Mouse (Mus musculus) midbrain, postnatal 0 days (tissue): ENCODE measurements around the gene Ncstn. TPM values are rescaled to one million over a fixed set of nuclear protein-coding genes. Genes with fewer than 3 reads are reported as not detected.

Source experiments
- ATAC-seq: fragments of 200-750 bp; cut with Nextera tagmentation; 2 replicates; pipeline ENCODE4 v1.8.0; 2017; ENCODE audit warnings: moderate number of reproducible peaks, mild to moderate bottlenecking, moderate TSS enrichment, moderate library complexity; ENCODE audit not compliant: low FRiP score
- DNase-seq: peaks from one replicate; pipeline ENCODE4 v3.0.0-alpha.2; 2015; ENCODE audit warnings: low spot score
- H3K27ac ChIP-seq: fragments of 300-500 bp; sonication (generic); 2 replicates; pipeline ENCODE4 v1.5.1; 2014; ENCODE audit warnings: low read depth, mild to moderate bottlenecking, low read length, mixed read lengths
- H3K27me3 ChIP-seq: fragments of 300-500 bp; sonication (generic); 2 replicates; pipeline ENCODE4 v1.6.1; 2014; ENCODE audit warnings: low read length, control low read depth, mixed read lengths; ENCODE audit not compliant: insufficient read depth
- H3K36me3 ChIP-seq: fragments of 300-500 bp; sonication (generic); 2 replicates; pipeline ENCODE4 v1.6.1; 2014; ENCODE audit warnings: low read length, control low read depth, mixed read lengths; ENCODE audit not compliant: insufficient read depth
- H3K4me1 ChIP-seq: fragments of 300-500 bp; sonication (generic); 2 replicates; pipeline ENCODE4 v1.6.1; 2014; ENCODE audit warnings: mild to moderate bottlenecking, control low read depth, antibody characterized with exemption, low read length, mixed read lengths; ENCODE audit not compliant: insufficient read depth
- H3K4me2 ChIP-seq: fragments of 300-500 bp; sonication (generic); 2 replicates; pipeline ENCODE4 v1.6.1; 2014; ENCODE audit warnings: low read depth, mild to moderate bottlenecking, low read length, mixed read lengths; ENCODE audit not compliant: poor library complexity, severe bottlenecking
- H3K4me3 ChIP-seq: fragments of 300-500 bp; sonication (generic); 2 replicates; pipeline ENCODE4 v1.5.1; 2014; ENCODE audit warnings: low read depth, mild to moderate bottlenecking, low read length, moderate library complexity
- H3K9ac ChIP-seq: fragments of 300-500 bp; sonication (generic); replicated peaks from 2 replicates; pipeline ENCODE4 v1.6.1; 2014; ENCODE audit warnings: mild to moderate bottlenecking, low read length, moderate library complexity, mixed read lengths; ENCODE audit not compliant: poor library complexity, severe bottlenecking
- H3K9me3 ChIP-seq: fragments of 300-500 bp; sonication (generic); 2 replicates; pipeline ENCODE4 v1.6.1; 2016; ENCODE audit warnings: low read length, control low read depth
- CTCF ChIP-seq: IDR thresholded peaks from 2 replicates; pipeline ENCODE4 v1.5.1; 2016; ENCODE audit warnings: antibody characterized with exemption, mild to moderate bottlenecking
- WGBS: fragments of 180-500 bp; shearing (Covaris S2); extraction: QIAGEN DNeasy Blood & Tissue Kit; methylation state at CpG from one replicate; pipeline ENCODE4 v1.1.7; 2014; 5-methylcytosine and 5-hydroxymethylcytosine counted together
- polyA plus RNA-seq: library from polyadenylated mRNA; unstranded; fragments of >200 nt; fragmentation: Nextera tagmentation; extraction: Ambion mirVana; gene quantifications from 2 replicates; pipeline ENCODE4 v1.2.1, GENCODE M21; 2015
- total RNA-seq: library from RNA; depleted of rRNA; stranded (reverse); fragments of >200 nt; gene quantifications from 2 replicates; pipeline ENCODE4 v1.2.3, GENCODE M21; 2014

Ncstn gene
- total and polyA plus RNA-seq, 2 experiments from 2014 or later, result 70.3 to 93.3 TPM

DNA sequence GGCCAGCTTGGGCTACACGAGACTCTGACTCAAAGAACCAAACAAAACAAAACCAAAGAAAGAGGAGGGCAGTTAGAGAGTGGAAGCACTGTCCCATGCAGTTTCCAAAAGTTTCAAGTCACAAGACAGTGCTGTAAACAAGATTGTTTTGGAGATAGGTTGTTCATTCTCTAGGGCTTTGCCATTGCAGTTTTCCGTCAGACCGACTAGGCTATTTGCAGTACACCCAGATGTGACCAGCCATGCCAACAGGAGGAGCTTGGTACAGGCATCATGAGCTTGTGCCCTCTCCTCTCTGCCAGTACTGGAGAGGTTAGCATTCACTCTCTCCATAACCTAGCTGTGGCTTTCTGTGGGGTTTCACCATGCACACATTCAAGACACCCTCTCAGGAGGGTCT is 10.9 kb upstream of the Ncstn start:
- H3K27ac ChIP-seq, result no peak overlapping the region
- no peak for TF ChIP-seq CTCF
- no peak overlapping the region for H3K4me3 ChIP-seq
- no peak for ATAC-seq
- H3K9ac ChIP-seq, result no peak overlapping the region
- H3K9me3 ChIP-seq, result no peaks in the 10 kb centered on the region
- no peak for DNase-seq
- H3K27me3 ChIP-seq, result no peaks in the 10 kb centered on the region
- 59% methylated on average over 3 of the region's 3 CpGs for WGBS
- no peak overlapping the region for H3K4me2 ChIP-seq
- no peaks in the 10 kb centered on the region for H3K4me1 ChIP-seq
- peaks cover 57% of the 10 kb centered on the region for H3K36me3 ChIP-seq

- Histone ChIP-seq H3K36me3 (peaks cover 18% of the 10 kb centered on the region; the same call in 1 of the 2 replicates), H3K4me2 (peak overlapping the region; percentile 66), H3K9ac (peak overlapping the region; percentile 86), H3K9me3 (no peaks in the 10 kb centered on the region), H3K27me3 (no peaks in the 10 kb centered on the region), H3K4me1 (peaks cover 8% of the 10 kb centered on the region; the same call in 1 of the 2 replicates), H3K27ac (peak overlapping the region; percentile 92), H3K4me3 (peak overlapping the region; percentile 89)
- DNase-seq, result no peak
- WGBS, result 2% methylated on average over 24 of the region's 24 CpGs
- peak; percentile 65 for ATAC-seq
- no peak for TF ChIP-seq CTCF
Observed at GRCm38 (mm10) chr1:172082899-172083445, 377 bp upstream of the Ncstn start.

DNA sequence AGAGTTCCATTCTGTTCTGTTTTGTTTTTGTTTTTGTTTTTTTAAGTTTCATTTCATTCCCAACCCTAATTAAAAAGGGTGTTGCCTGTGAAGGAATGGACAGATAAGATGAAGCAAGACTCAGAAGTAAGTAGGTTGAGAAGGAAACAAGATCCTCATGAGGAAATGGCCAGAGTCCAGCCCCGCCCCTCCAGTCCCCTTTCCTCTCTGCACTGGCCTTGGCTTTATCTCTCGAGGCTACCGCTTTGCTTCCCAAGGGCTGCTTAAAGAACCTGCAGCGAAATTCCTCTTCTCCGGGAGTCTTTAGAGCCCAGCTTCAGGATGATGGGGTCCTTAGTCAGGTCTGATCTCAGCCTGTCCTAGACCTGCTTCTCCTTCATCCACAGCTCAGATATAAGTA is 4.6 kb downstream of the Ncstn start:
- Histone ChIP-seq H3K27me3 (no peaks in the 10 kb centered on the region), H3K27ac (no peak overlapping the region), H3K36me3 (peaks cover 43% of the 10 kb centered on the region), H3K9me3 (no peaks in the 10 kb centered on the region), H3K4me2 (no peak overlapping the region), H3K4me3 (no peak overlapping the region), H3K4me1 (no peaks in the 10 kb centered on the region), H3K9ac (no peak overlapping the region)
- 74% methylated on average over 5 of the region's 5 CpGs for WGBS
- TF ChIP-seq CTCF, result no peak
- DNase-seq, result no peak
- no peak for ATAC-seq

DNA sequence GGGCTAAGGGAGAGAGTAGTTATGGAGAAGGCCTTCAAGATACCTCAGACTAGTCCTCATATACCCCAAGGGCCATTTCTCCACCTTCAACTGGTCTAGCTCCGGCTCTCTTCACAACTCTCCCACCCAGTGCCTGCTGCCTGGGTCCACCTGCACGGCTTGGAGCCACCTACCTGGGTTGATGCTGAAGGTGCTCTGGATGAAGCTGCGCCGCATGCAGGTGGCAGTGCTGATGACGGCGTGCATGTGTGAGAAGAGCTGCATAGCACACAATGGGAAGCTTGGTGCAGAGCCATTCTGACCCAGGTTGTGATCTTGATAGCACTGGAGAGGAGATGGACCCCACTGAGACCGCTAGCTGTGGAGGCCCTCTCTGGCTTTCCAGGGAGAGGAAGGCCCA is 10.0 kb downstream of the Ncstn start:
- no peak for DNase-seq
- 97% methylated on average over 7 of the region's 7 CpGs for WGBS
- no peaks in the 10 kb centered on the region for H3K4me1 ChIP-seq
- no peak overlapping the region for H3K4me3 ChIP-seq
- no peak for ATAC-seq
- no peak overlapping the region for H3K27ac ChIP-seq
- no peak overlapping the region for H3K9ac ChIP-seq
- no peaks in the 10 kb centered on the region for H3K27me3 ChIP-seq
- no peaks in the 10 kb centered on the region for H3K9me3 ChIP-seq
- H3K4me2 ChIP-seq, result no peak overlapping the region
- H3K36me3 ChIP-seq, result peaks cover 74% of the 10 kb centered on the region
- TF ChIP-seq CTCF, result no peak

- WGBS, result 66% methylated on average over 4 of the region's 4 CpGs
- Histone ChIP-seq H3K4me2 (no peak overlapping the region), H3K9me3 (no peaks in the 10 kb centered on the region), H3K4me1 (no peaks in the 10 kb centered on the region), H3K4me3 (no peak overlapping the region), H3K36me3 (peaks cover 84% of the 10 kb centered on the region), H3K27me3 (no peaks in the 10 kb centered on the region), H3K9ac (no peak overlapping the region), H3K27ac (no peak overlapping the region)
- DNase-seq (peak; percentile 50), ATAC-seq (no peak)
- TF ChIP-seq CTCF, result no peak
Observed at GRCm38 (mm10) chr1:172071556-172071955, 11.0 kb downstream of the Ncstn start.

DNA sequence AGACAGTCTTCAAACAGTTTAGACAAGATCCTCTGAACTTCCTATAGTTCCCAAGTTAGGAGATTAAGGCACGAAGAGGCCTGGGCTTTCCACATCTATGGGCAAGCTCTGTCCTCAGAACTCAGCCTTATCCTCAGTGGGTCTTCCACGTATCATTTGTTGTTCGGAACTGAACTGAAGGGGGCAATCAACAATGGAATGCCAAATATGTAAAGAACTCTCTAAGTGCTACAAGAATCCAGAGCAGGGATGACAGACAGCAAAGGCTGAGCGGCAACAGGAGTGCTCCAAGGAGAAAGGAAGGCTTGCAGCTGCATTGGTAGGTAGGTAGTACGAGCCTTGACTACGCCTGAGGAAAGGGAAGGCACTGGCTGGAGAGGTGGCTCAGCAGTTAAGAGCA is 12.4 kb downstream of the Ncstn start:
- ATAC-seq (no peak), DNase-seq (no peak)
- Histone ChIP-seq H3K9ac (no peak overlapping the region), H3K4me2 (no peak overlapping the region), H3K27me3 (no peaks in the 10 kb centered on the region), H3K36me3 (peaks cover 92% of the 10 kb centered on the region), H3K4me3 (no peak overlapping the region), H3K4me1 (no peaks in the 10 kb centered on the region), H3K9me3 (no peaks in the 10 kb centered on the region), H3K27ac (no peak overlapping the region)
- TF ChIP-seq CTCF, result no peak
- WGBS, result 82% methylated on average over 6 of the region's 6 CpGs
